Mouse (Mus musculus): ENCODE measurements around the gene Zfp423.

- TF ChIP-seq CTCF (IDR thresholded peaks at IDR 0.05; ENCODE audit: borderline replicate concordance, control insufficient read depth, extremely low read depth, insufficient read depth, low read length, poor library complexity) (no peak), POLR2A (IDR thresholded peaks at IDR 0.05; ENCODE audit: control insufficient read depth, extremely low read depth, insufficient read depth, low read length, poor library complexity) (no peak)
Observed at GRCm38 (mm10) chr8:87784641-87785439, 174.6 kb downstream of the Zfp423 start.
